8 mouse cellular contexts compared by ENCODE assay signal in genomic region chr2:127335767-127336496, GRCm38 (mm10). TPM values are rescaled to one million over a fixed set of nuclear protein-coding genes. Genes with fewer than 3 reads are reported as not detected.
DNase-seq lines count a peak whose midpoint lies in the region; ATAC-seq lines count a peak whose summit lies in the region.

Dusp2 (plus strand) TSS chr2:127336159.

- ATAC-seq in limb, embryonic 12.5 days (ENCODE audit: insufficient number of reproducible peaks, insufficient read depth, low FRiP score, low TSS enrichment, low read depth), result peak; percentile 33; the same call in 1 of the 2 replicates
- ATAC-seq in midbrain, embryonic 13.5 days, result peak; percentile 85

- peak within 1 kb of the TSS; percentile 97 for H3K4me2 ChIP-seq in limb, embryonic 12.5 days
- peak within 1 kb of the TSS; percentile 84 for H3K4me2 ChIP-seq in midbrain, embryonic 13.5 days (replicated peaks)

- peaks cover 50% of the 10 kb centered on the region for H3K27me3 ChIP-seq in limb, embryonic 12.5 days
- H3K27me3 ChIP-seq in midbrain, embryonic 13.5 days, result peaks cover 51% of the 10 kb centered on the region

- H3K9me3 ChIP-seq in limb, embryonic 12.5 days, result no peaks in the 10 kb centered on the region
- H3K9me3 ChIP-seq in midbrain, embryonic 13.5 days, result no peaks in the 10 kb centered on the region

- under 1% methylated on average over 76 of the region's 76 CpGs for WGBS in limb, embryonic 12.5 days
- WGBS in midbrain, embryonic 13.5 days, result under 1% methylated on average over 75 of the region's 76 CpGs

- peak; percentile 63 for DNase-seq in adrenal gland, adult 8-10 months
- peak; percentile 69 for DNase-seq in embryo, embryonic 9.5 days (ENCODE audit: extremely low spot score)
- DNase-seq in heart, adult 18-20 months, result peak; percentile 82 to 91
- peak; percentile 82 for DNase-seq in kidney, adult 18-20 months
- DNase-seq in skeletal muscle tissue, adult 2 months (ENCODE audit: low read depth, low spot score), result peak; percentile 76
- DNase-seq in yolk sac, embryonic 10.5 days (ENCODE audit: low spot score), result peak; percentile 66

- peak within 1 kb of the TSS; percentile 66 for H3K9ac ChIP-seq in limb, embryonic 12.5 days (replicated peaks)
- H3K9ac ChIP-seq in midbrain, embryonic 13.5 days (replicated peaks), result peak within 1 kb of the TSS; percentile 69

- H3K4me3 ChIP-seq in limb, embryonic 12.5 days (replicated peaks), result peak within 1 kb of the TSS; percentile 55
- H3K4me3 ChIP-seq in midbrain, embryonic 13.5 days (replicated peaks), result peak within 1 kb of the TSS; percentile 54

- H3K36me3 ChIP-seq in limb, embryonic 12.5 days, result no peaks in the 10 kb centered on the region
- H3K36me3 ChIP-seq in midbrain, embryonic 13.5 days, result no peaks in the 10 kb centered on the region

- H3K27ac ChIP-seq in limb, embryonic 12.5 days, result no peak within 1 kb of the TSS
- H3K27ac ChIP-seq in midbrain, embryonic 13.5 days, result no peak within 1 kb of the TSS

- H3K4me1 ChIP-seq in limb, embryonic 12.5 days (replicated peaks), result peaks cover 17% of the 10 kb centered on the region
- peaks cover 13% of the 10 kb centered on the region for H3K4me1 ChIP-seq in midbrain, embryonic 13.5 days (replicated peaks)

RNA-seq across cellular contexts. Expression of gene Dusp2, which starts in this region (rescaled TPM):
- total RNA-seq in adrenal gland, adult 8-10 months (2022), result under 1 TPM; 0.91 to 0.96 (median 0.92) TPM
- 1 to 10 TPM in 1 of 2 experiments, under 1 TPM in 1; 0.57 to 2.0 TPM for total RNA-seq in heart, adult 18-20 months (2021)
- polyA plus RNA-seq in limb, embryonic 12.5 days (2016; fragmentation: Nextera tagmentation; extraction: Ambion mirVana), result 6.5 and 7.0 TPM in 2 replicates
- polyA plus RNA-seq in midbrain, embryonic 13.5 days (2015; fragmentation: Nextera tagmentation; extraction: Ambion mirVana), result 4.3 and 4.4 TPM in 2 replicates

Comparison
In these comparisons a context has a peak if more than half of its experiments do, and no peak if none do; other contexts are left out.
1. Peak in DNase-seq in adrenal gland, adult 8-10 months; RNA of the gene not detected or under 1 TPM.